Mouse (Mus musculus) layer of hippocampus, adult 6 months (tissue): ENCODE results near the gene Pdzk1ip1. TPM values are rescaled to one million over a fixed set of nuclear protein-coding genes. Genes with fewer than 3 reads are reported as not detected.

Experiments
- long read RNA-seq, 2 experiments: library from polyadenylated mRNA; unstranded; transcript quantifications; one replicate each; pipeline ENCODE4 v2.0.0; 2019 to 2020
- polyA plus RNA-seq: library from polyadenylated mRNA; unstranded; fragments of <200 nt; fragmentation: Nextera tagmentation; gene quantifications from 2 replicates; pipeline ENCODE4 v1.2.3, GENCODE M21; 2021

Pdzk1ip1 gene
- 0.44 and 0.99 TPM in 2 replicates for polyA plus RNA-seq
- long read RNA-seq, experiment 1 = 0 reads
- long read RNA-seq, experiment 2 = 0 reads

DNA sequence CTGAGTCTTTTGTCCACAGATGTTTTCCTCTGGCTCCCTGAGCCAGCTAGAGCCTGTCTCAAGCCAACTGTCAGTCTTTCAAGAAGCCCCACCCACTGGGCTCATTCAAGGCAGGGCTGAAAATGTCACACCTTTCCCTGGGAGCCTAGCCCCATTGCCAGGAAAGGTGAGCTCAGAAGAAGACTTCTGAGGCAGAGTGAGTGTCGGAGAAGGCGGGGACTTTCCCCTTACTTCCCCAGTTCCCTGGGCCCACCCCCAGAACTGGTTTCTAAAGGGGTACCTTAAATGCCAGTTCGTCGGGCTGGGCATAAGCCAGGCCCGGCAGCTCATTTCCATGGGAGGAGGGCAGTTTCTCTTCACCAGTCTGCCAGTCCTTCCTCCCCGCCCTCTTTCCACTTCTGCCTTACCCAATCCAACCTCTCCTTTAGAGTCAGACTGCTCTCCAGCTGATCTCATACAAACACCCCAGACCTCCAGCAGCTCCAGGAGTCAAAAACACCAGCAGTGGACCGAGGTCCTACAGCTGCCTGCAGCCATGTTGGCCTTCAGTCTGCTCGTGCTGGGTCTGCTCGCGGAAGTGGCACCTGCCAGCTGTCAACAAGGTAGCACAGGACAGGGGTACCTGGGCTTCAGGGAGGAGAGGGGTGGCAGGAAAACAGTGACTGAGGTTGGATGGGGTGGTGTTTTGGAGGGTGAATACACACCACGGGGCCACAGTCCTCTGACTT is at the start of gene Pdzk1ip1:
Gene Pdzk1ip1, plus strand, starts transcription at position 98 of the 728 bp plus-strand sequence.

DNA sequence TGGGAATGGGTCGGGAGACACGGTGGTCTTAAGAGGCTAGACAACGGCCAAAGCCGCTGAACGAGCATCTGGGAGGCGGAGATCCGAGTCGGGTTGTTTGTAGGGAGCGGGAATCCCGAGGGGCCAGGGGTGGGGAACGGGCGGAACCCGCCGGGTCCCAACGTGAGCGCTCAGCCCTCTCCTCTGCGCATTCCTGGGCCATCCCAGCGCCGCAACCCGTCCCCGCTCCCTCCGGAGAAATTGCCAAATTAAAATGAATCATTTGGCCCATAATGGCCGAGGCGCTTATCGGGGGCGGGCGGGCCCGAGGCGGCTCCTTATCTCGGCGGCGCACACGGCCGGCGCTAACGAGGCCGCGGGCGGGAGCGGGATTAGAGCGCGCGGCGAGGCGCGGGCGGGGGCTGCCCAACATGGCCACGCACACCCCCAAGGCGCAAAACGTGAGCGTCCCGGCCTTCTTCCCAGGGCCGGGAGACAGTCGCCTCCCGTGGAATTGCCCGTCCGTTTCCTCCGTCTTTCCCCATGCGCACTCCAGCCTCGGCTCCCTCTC is 32.1 kb upstream of the Pdzk1ip1 start, which contains the start of gene Tal1:
Gene Tal1, plus strand, starts transcription at position 56 of the 550 bp plus-strand sequence.

DNA sequence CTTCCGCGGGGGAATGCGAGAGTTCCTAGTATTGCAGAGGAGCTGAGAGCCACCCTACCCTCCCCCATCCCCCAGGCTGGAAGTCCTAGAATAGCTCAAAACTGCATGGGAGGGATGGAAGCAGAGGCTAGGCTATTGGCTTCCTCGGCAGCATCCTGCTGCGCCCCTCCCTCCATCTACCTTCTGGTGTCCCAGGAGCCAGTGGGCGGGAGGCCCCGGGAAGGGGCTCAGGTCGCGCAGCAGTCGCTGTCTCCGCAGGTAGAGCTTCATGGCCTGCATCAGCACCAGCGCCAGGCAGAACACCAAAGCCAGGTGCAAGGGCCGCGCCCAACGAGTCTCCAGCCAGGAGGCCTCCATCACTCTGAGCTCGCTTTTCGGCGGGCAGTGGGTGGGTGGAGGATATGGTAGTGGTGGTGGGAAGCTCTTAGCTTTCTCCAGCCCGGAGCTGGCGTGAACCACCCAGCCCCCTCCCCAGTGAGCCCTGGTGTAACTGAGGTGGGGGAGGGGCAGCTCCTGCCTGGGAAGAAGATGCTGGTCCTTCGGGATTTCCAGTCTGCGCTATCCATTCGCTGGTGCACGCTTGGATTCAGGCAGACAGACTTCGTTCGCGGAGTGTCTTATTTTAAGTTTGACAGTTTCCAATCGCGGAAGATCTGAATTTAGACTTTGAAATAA is 45.2 kb downstream of the Pdzk1ip1 start, which contains the start of gene Cyp4x1:
Gene Cyp4x1, minus strand, starts transcription at position 661 of the 675 bp plus-strand sequence.

Other genes with a start within 250 kb of the Pdzk1ip1 start
- not detected in 2 replicates for gene Foxd2, start 179.8 kb upstream of the Pdzk1ip1 start, polyA plus RNA-seq
- gene Foxe3, start 162.7 kb upstream of the Pdzk1ip1 start, polyA plus RNA-seq = not detected in 2 replicates
- 55.5 and 56.5 TPM in 2 replicates for gene Cmpk1, start 101.5 kb upstream of the Pdzk1ip1 start, polyA plus RNA-seq
- 0.04 and 0.08 TPM in 2 replicates for gene Stil, start 88.5 kb upstream of the Pdzk1ip1 start, polyA plus RNA-seq
- 0.11 and 0.23 TPM in 2 replicates for gene Tal1, start 32.3 kb upstream of the Pdzk1ip1 start, polyA plus RNA-seq
- 4.2 and 5.3 TPM in 2 replicates for gene Cyp4x1, start 45.6 kb downstream of the Pdzk1ip1 start, polyA plus RNA-seq
- not detected in 2 replicates for gene Cyp4a29, start 153.4 kb downstream of the Pdzk1ip1 start, polyA plus RNA-seq
- gene Cyp4a12a, start 210.3 kb downstream of the Pdzk1ip1 start, polyA plus RNA-seq = not detected in 2 replicates